Mouse (Mus musculus) E14TG2a.4 (cell line): ENCODE measurements around the gene Ndufb6.

Experiments
- H3K27me3 ChIP-seq: 2 replicates; pipeline ENCODE4 v1.6.1; 2014; ENCODE audit warnings: low read length, control low read depth; ENCODE audit not compliant: insufficient read depth
- H3K36me3 ChIP-seq: 2 replicates; pipeline ENCODE4 v1.6.1; 2014; ENCODE audit warnings: low read length, control low read depth; ENCODE audit not compliant: insufficient read depth
- H3K4me1 ChIP-seq: replicated peaks from 2 replicates; pipeline ENCODE4 v1.6.1; 2014; ENCODE audit warnings: low read depth, low read length, control low read depth
- H3K4me3 ChIP-seq: replicated peaks from 2 replicates; pipeline ENCODE4 v1.5.1; 2014; ENCODE audit warnings: mild to moderate bottlenecking, low read length
- H3K9me3 ChIP-seq: 2 replicates; pipeline ENCODE4 v1.6.1; 2014; ENCODE audit warnings: low read length, control low read depth
- CTCF ChIP-seq: conservative IDR thresholded peaks from 2 replicates; pipeline ENCODE4 v1.5.1; 2014; ENCODE audit warnings: low read length
- NANOG ChIP-seq: IDR thresholded peaks from 2 replicates; pipeline ENCODE4 v1.6.1; 2014; ENCODE audit warnings: borderline replicate concordance, low read length, mixed read lengths
- POU5F1 ChIP-seq: IDR thresholded peaks from 2 replicates; pipeline ENCODE4 v1.6.1; 2014; ENCODE audit warnings: low read length, borderline replicate concordance

Ndufb6 gene

DNA sequence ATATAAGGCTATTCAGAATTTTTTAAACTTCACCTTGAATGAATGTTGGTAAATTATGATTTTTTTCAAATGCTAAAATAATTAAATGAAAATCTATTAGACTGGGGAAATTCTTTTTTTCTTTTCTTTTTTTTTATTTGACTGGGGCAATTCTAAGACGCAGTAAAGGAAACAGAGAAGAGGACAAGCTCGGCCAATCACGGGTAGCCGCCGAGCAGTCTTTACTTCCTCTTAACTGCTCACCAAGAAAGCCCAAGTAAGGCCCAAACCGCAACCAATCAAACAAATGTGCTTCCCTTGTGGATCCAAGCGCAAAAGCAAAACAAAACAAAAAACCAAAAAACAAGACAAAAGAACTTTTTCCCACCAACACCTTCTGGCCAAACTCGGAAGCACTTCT, 35.2 kb downstream of the Ndufb6 start:
- Histone ChIP-seq H3K27me3 (no peaks in the 10 kb centered on the region; the same call in 1 of the 2 replicates), H3K4me3 (no peak overlapping the region), H3K4me1 (peaks cover 35% of the 10 kb centered on the region), H3K36me3 (no peaks in the 10 kb centered on the region), H3K9me3 (no peaks in the 10 kb centered on the region)
- TF ChIP-seq CTCF (no peak), POU5F1 (no peak), NANOG (no peak)

DNA sequence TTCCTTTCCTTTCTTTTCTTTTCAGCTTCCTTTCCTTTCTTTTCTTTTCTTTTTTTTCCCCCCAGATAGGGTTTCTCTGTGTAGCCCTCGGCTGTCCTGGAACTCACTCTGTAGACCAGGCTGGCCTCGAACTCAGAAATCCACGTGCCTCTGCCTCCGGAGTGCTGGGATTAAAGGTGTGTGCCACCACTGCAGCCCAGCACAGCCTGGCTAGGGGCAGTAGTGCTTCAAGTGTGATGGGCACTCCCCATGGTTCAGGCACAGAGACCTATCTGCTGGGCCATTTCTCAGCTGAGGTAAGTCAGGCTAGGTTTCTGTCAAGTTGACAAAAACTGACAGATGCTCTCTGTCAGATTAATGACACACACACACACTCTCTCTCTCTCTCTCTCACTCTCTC, 36.2 kb downstream of the Ndufb6 start:
- Histone ChIP-seq H3K4me1 (peaks cover 44% of the 10 kb centered on the region), H3K9me3 (no peaks in the 10 kb centered on the region), H3K27me3 (no peaks in the 10 kb centered on the region; the same call in 1 of the 2 replicates), H3K4me3 (no peak overlapping the region), H3K36me3 (no peaks in the 10 kb centered on the region)
- no peak for TF ChIP-seq NANOG
- no peak for TF ChIP-seq CTCF
- no peak for TF ChIP-seq POU5F1

DNA sequence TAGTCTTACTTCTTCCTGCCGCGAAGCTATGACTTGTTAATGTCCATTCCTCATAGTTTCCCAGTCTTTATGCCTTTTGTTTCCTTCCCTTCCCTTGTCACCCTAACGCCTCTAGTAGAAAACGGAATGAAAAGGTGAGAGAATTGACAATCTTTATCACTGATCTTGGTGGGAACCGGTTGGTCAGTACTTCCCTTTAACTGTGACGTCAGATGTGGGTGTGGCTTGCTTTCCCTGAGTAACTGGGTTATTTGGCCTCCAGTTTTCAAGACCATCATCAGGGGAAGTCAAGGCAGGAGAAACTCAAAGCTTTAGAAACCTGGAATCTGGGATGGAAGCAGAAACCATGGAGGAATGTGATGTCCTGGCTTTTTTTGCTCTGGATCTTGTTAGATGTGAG, 37.3 kb downstream of the Ndufb6 start:
- H3K9me3 ChIP-seq, result no peaks in the 10 kb centered on the region
- H3K4me1 ChIP-seq, result peaks cover 54% of the 10 kb centered on the region
- H3K27me3 ChIP-seq, result no peaks in the 10 kb centered on the region; the same call in 1 of the 2 replicates
- no peaks in the 10 kb centered on the region for H3K36me3 ChIP-seq
- no peak for TF ChIP-seq NANOG
- no peak for TF ChIP-seq POU5F1
- no peak for TF ChIP-seq CTCF
- no peak overlapping the region for H3K4me3 ChIP-seq

DNA sequence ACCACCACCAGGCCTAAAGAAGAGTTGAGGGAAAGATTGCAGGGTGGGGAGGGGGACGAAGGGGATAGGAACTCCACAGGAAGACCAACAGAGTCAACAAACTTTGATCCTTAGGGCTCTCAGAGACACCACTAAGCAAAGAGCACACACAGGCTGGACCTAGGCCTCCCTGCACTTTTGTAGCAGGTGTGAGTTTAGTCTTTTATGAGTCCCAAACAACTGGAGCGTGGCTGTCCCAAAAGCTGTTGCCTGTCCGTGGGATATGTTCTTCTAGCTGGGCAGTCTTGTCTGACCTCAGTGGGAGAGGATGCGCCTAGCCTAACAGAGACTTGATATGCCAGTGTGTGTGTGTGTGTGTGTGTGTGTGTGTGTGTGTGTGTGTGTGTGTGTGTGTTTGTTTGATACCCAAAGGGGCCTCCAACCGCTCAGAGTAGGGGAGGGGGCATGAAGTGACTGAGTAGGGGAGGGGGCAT, 38.9 kb downstream of the Ndufb6 start:
- no peaks in the 10 kb centered on the region for H3K27me3 ChIP-seq
- TF ChIP-seq POU5F1 (no peak), NANOG (no peak), CTCF (no peak)

DNA sequence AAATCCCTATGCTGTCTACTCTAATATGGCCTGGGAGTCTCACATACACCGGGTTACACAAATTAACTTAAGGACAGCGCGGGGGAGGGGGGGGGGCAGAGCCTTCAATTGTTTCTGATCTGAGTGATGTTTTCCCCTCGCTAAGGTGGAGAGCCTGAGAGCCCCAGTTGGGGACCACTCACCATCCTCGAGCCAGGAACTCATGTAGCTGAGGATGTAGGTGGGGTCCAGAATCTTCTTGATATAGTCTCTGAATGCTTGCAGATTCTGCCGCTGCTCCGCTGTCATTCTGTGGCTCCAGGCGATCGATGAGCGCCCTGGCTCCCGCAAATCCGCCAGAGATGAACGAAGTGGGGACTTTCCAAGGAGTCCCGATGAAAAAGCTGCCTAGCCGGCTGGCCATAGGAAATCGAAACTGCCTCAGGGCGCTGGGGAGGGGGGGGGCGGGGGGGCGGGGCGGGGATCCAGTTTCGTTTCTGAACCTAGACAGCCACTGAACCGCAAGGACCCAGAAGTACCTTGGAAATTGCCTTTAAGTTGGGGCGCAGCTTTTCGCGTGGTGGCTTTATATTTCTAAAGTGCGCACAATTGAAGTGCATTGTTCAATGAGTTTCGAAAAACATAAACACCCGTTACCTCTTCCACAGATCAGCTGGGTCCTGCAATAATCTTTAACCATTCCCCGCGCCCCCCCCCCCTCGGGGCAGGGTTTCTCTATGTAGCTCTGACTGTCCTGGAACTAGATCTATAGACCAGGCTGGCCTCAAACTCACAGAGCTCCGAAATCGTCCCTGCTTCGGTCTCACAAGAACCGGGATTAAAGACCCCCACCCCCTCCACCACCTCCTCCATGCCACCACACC, 39.6 kb downstream of the Ndufb6 start, which contains the start of gene Ddx58:
TSS of gene Ddx58 (minus strand) at position 420 of the 863 bp plus-strand sequence.
- H3K36me3 ChIP-seq, result peaks cover 5% of the 10 kb centered on the region; the same call in 1 of the 2 replicates
- TF ChIP-seq NANOG (no peak), POU5F1 (no peak), CTCF (no peak)
- H3K4me1 ChIP-seq, result peaks cover 68% of the 10 kb centered on the region
- H3K9me3 ChIP-seq, result no peaks in the 10 kb centered on the region
- H3K27me3 ChIP-seq, result no peaks in the 10 kb centered on the region
- peak within 1 kb of the TSS; percentile 76 for H3K4me3 ChIP-seq

More for the DNA sequence above, 38.9 kb downstream of the Ndufb6 start:
- Histone ChIP-seq H3K36me3 (peaks cover under 1% of the 10 kb centered on the region; the same call in 1 of the 2 replicates), H3K9me3 (no peaks in the 10 kb centered on the region), H3K4me1 (peaks cover 61% of the 10 kb centered on the region), H3K4me3 (peak overlapping the region; percentile 52)

DNA sequence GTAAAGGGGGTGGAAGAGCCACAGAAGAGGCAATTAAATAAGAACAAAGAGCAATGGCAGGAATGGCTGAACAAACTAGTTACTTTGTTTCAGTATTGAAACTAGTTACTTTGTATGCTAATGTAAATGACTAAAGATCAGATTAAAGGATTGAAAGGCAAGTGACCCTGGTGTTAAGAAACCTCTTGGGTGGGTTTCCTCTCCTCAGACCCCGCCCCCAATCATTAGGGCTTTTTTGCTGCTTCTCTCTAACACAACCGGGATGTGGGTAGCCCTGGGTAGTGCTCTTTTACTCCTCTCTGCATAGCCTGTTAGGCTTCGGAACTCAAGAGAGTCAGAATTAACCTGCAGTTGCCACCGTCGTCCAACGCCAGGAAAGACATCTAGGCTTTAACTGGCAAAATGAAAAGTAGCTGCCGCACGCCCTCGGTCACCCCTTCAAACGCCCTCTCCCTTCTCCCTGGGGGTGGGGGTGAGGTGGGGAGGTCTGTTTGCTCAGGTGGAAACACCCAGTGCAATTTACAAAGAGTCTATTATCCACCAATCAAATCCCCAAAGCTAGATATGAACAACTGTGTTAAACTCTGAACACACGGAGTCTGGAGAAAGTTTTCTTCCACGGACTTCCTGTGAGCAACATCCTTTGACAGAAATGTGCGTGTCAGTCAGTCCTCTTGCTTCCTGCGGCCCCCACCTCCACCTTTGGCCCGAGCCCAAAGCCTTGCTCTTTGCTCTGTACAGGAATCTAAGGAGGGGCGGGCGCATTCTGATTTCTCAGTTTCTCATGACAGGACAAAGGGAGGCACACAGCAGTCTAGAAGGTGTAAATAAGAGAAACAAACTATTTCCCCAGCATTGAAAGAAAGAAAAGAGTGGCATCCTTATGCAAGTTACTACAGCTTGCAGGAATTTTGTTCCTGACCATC, 40.5 kb downstream of the Ndufb6 start:
- H3K4me3 ChIP-seq, result peak overlapping the region; percentile 76
- TF ChIP-seq POU5F1 (no peak), NANOG (peak; percentile 91), CTCF (no peak)
- peaks cover 75% of the 10 kb centered on the region for H3K4me1 ChIP-seq
- H3K36me3 ChIP-seq, result peaks cover 5% of the 10 kb centered on the region; the same call in 1 of the 2 replicates
- no peaks in the 10 kb centered on the region for H3K9me3 ChIP-seq
- H3K27me3 ChIP-seq, result no peaks in the 10 kb centered on the region

DNA sequence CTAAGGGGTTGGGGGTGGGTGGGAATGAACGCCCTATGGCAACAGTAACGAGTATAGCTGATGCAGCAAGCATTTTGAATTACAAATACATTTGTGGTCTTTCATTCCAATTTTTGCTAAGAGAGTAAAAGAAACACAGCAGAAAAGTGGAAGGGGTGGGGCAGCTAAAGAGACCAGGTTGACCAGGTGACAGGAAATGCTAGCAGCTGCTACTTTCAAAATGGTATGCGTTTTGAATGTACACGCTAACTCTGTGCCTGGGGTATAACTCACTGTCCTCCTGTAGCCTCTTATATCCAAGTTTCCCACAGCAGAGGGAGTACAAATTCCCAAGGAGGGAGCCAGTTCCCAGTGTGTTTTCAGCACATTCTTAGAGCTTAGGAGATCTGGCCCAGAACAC, 42.4 kb downstream of the Ndufb6 start:
- H3K9me3 ChIP-seq, result no peaks in the 10 kb centered on the region; the same call in 1 of the 2 replicates
- H3K27me3 ChIP-seq, result no peaks in the 10 kb centered on the region
- TF ChIP-seq NANOG (no peak), POU5F1 (no peak), CTCF (no peak)
- H3K4me3 ChIP-seq, result 0 out of 2 replicates have a peak overlapping the region, but pooled peaks have one; percentile 8
- peaks cover 5% of the 10 kb centered on the region; the same call in 1 of the 2 replicates for H3K36me3 ChIP-seq
- peaks cover 79% of the 10 kb centered on the region for H3K4me1 ChIP-seq

DNA sequence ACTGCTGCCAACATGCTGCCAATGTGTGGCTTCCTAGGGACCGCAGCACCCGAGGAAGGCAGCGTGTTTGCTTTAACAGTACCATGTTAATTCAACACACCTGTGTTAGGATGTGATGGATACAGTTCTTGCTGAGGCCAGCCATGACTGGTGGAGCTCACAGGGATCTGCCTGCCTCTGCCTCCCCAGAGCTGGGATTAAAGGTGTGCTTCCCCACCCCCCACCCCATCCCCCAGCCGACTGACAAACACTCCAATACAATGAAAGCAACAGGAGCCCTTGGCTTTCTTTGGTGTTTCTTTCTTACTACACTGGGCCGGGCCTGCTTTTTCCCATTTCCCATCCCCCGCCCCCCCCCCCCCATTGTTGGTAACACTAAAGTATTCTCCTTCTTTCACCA, 45.0 kb downstream of the Ndufb6 start:
- Histone ChIP-seq H3K4me3 (no peak overlapping the region; the same call in 1 of the 2 replicates), H3K36me3 (peaks cover 5% of the 10 kb centered on the region; the same call in 1 of the 2 replicates), H3K27me3 (no peaks in the 10 kb centered on the region), H3K4me1 (peaks cover 79% of the 10 kb centered on the region), H3K9me3 (no peaks in the 10 kb centered on the region; the same call in 1 of the 2 replicates)
- TF ChIP-seq POU5F1 (no peak), NANOG (no peak), CTCF (no peak)
